Mouse (Mus musculus): ENCODE measurements at regions not wholly inside any gene's neighbourhood (a gene's known extent, or its start where the extent isn't known, plus 50 kb on each side); places are given as distances from the start of the nearest gene placed in this dataset.

DNA sequence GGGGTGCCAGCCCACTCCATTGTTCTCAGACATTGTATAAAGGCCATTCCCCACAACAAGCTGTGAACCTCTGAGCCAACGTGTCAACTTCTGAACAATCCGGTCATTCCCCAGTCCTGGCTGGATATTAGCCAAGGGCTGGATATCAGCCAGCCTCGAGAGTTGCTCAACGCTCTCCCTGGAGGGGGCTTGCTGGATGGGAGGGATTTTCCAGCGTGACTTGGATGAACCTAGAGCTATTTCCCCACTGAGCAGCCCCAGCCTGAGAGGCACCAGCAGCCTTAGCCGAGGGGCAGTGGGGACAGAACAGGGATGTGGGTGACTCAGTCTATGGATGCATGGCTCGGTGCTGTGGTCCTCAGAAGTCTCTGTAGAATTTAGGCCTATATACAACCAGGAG, 51.0 kb upstream of the Wnt11 start:
- Histone ChIP-seq H3K9ac (ENCODE audit: low read depth, low read length) (peak overlapping the region; percentile 34; the same call in 1 of the 2 replicates), H3K4me2 (replicated peaks; ENCODE audit: low read depth, low read length) (peak overlapping the region; percentile 0), H3K9me3 (ENCODE audit: control insufficient read depth, low read length) (no peaks in the 10 kb centered on the region), H3K4me1 (ENCODE audit: control insufficient read depth, insufficient read depth, low read length) (peaks cover 26% of the 10 kb centered on the region), H3K27ac (ENCODE audit: low read depth, low read length) (peak overlapping the region; percentile 92), H3K4me3 (ENCODE audit: low read length) (no peak overlapping the region), H3K27me3 (ENCODE audit: control insufficient read depth, insufficient read depth, low read length) (no peaks in the 10 kb centered on the region), H3K36me3 (ENCODE audit: control insufficient read depth, insufficient read depth, low read length) (no peaks in the 10 kb centered on the region)
- WGBS, result 19% methylated on average over 7 of the region's 7 CpGs
- ATAC-seq (ENCODE audit: low FRiP score, low TSS enrichment), result peak; percentile 51

DNA sequence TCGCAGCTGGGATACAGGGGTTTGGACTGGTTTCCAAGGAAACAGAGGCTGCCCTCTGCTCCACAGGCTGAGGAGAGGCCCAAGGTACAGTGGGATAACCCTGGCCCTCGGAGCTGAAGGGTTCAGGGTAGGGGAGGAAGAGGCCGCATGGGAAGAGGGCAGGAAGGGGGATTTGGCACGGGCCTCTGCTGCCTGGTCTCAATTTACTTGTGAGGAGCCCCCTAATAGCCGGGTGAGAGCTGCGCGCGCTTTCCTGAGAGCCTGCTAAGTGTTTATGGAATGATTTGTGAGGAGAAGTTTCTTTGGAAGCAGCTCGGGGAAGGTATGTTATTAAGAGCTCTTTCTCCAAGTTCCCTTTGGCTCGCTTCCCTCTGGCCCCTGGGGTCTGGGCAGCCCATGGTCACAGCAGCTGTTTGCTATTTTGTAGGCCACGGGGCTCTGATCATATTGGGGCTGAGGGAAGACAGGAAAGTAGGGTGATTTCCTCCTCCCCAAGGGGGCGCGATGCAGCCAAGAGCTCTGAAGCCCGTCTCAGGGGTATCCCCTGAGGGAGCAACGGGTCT, 50.5 kb upstream of the Wnt11 start:
- H3K9ac ChIP-seq (ENCODE audit: low read depth, low read length), result peak overlapping the region; percentile 34; the same call in 1 of the 2 replicates
- ATAC-seq (ENCODE audit: low FRiP score, low TSS enrichment), result peak; percentile 58
- H3K27me3 ChIP-seq (ENCODE audit: control insufficient read depth, insufficient read depth, low read length), result no peaks in the 10 kb centered on the region
- no peaks in the 10 kb centered on the region for H3K36me3 ChIP-seq (ENCODE audit: control insufficient read depth, insufficient read depth, low read length)
- H3K27ac ChIP-seq (ENCODE audit: low read depth, low read length), result peak overlapping the region; percentile 92
- no peaks in the 10 kb centered on the region for H3K9me3 ChIP-seq (ENCODE audit: control insufficient read depth, low read length)
- H3K4me1 ChIP-seq (ENCODE audit: control insufficient read depth, insufficient read depth, low read length), result peaks cover 25% of the 10 kb centered on the region
- peak overlapping the region; percentile 0 for H3K4me2 ChIP-seq (replicated peaks; ENCODE audit: low read depth, low read length)
- 23% methylated on average over 15 of the region's 15 CpGs for WGBS
- H3K4me3 ChIP-seq (ENCODE audit: low read length), result no peak overlapping the region

All from kidney, embryonic 14.5 days (tissue).